Mouse (Mus musculus): Measurements from ENCODE around the gene Slc15a2. TPM values are rescaled to one million over a fixed set of nuclear protein-coding genes. Genes with fewer than 3 reads are reported as not detected.
A peak's percentile ranks its signal among the peaks of the same experiment; 100 is the strongest.

Gene Slc15a2
- polyA plus RNA-seq, 1 experiment from 2014 or later = 12.3 TPM

DNA sequence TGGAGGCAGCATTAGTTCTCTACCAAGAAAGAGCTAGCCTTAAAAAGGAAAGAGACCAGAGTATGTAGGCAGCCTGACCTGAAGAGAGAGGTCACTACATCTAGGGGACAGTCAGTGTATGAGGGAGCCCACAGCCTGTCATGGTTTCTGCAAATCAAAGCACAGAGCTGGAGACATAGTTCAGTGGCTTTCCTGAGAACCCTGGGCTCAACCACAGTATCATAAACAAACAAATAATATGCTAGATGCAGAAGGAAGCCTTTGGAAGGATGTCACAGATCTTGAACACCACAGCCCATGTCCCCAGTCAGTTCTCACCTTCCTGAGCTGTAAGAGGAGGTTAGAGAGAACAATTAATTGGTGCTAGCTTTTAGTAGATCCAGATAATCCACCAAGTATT, 66.1 kb downstream of the Slc15a2 start:
- Histone ChIP-seq H3K36me3 (ENCODE audit: control insufficient read depth, insufficient read depth, low read length) (no peaks in the 10 kb centered on the region), H3K4me2 (replicated peaks; ENCODE audit: low read depth, low read length) (no peak overlapping the region), H3K27me3 (ENCODE audit: control insufficient read depth, insufficient read depth, low read length) (no peaks in the 10 kb centered on the region), H3K4me1 (ENCODE audit: control insufficient read depth, insufficient read depth, low read length) (no peaks in the 10 kb centered on the region), H3K9me3 (ENCODE audit: control insufficient read depth, low read length) (no peaks in the 10 kb centered on the region), H3K27ac (ENCODE audit: low read depth, low read length) (no peak overlapping the region), H3K4me3 (ENCODE audit: low read length) (no peak overlapping the region), H3K9ac (ENCODE audit: low read depth, low read length) (no peak overlapping the region)
- no peak for ATAC-seq (ENCODE audit: low FRiP score, low TSS enrichment)

DNA sequence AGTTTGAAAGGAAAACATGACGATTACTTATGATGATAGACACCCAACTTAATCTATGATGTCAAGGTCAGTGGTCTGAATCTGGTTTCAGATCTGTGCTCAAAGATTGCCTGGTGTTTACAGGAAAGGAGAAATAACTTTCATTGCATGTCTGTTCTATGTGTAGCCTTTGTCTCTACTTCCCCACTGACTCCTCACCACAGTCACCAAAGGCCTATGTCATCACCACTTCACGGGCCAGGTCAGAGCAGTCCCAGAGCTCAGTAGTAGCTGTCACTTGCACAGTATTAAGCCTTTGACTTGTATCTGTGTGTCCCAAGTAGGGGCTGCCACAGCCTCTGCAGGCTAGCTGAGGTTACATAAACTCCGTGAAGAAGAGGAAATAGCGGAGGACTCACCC, 67.3 kb downstream of the Slc15a2 start:
- Histone ChIP-seq H3K27ac (ENCODE audit: low read depth, low read length) (no peak overlapping the region), H3K9ac (ENCODE audit: low read depth, low read length) (no peak overlapping the region), H3K27me3 (ENCODE audit: control insufficient read depth, insufficient read depth, low read length) (no peaks in the 10 kb centered on the region), H3K4me1 (ENCODE audit: control insufficient read depth, insufficient read depth, low read length) (no peaks in the 10 kb centered on the region), H3K36me3 (ENCODE audit: control insufficient read depth, insufficient read depth, low read length) (no peaks in the 10 kb centered on the region), H3K9me3 (ENCODE audit: control insufficient read depth, low read length) (no peaks in the 10 kb centered on the region), H3K4me3 (ENCODE audit: low read length) (no peak overlapping the region), H3K4me2 (replicated peaks; ENCODE audit: low read depth, low read length) (no peak overlapping the region)
- 89% methylated on average over 4 of the region's 4 CpGs for WGBS
- no peak for ATAC-seq (ENCODE audit: low FRiP score, low TSS enrichment)

DNA sequence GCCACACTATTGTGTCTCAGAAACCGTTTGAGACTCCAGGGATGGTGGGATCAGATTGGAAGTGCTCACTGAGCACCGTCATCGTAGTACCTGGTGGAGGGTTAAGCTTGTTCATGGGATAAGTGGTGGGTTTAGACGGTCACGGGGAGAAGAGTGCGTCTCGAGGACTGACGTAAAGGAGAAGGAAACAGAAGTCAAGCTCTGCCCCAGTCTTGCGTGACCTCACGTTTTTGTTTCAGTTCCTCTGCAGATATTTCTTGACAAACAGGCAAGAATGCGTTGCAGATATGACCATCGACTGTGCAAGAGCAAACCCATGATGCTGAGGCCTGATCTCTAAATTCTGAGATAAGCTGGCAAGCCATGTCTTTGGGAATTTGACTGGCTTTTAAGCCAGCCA, 73.0 kb downstream of the Slc15a2 start:
- Histone ChIP-seq H3K27me3 (ENCODE audit: control insufficient read depth, insufficient read depth, low read length) (no peaks in the 10 kb centered on the region), H3K4me2 (replicated peaks; ENCODE audit: low read depth, low read length) (no peak overlapping the region), H3K27ac (ENCODE audit: low read depth, low read length) (no peak overlapping the region), H3K4me3 (ENCODE audit: low read length) (no peak overlapping the region), H3K9ac (ENCODE audit: low read depth, low read length) (no peak overlapping the region), H3K9me3 (ENCODE audit: control insufficient read depth, low read length) (no peaks in the 10 kb centered on the region), H3K36me3 (ENCODE audit: control insufficient read depth, insufficient read depth, low read length) (no peaks in the 10 kb centered on the region), H3K4me1 (ENCODE audit: control insufficient read depth, insufficient read depth, low read length) (no peaks in the 10 kb centered on the region)
- no peak for ATAC-seq (ENCODE audit: low FRiP score, low TSS enrichment)
- WGBS = 88% methylated on average over 12 of the region's 12 CpGs

DNA sequence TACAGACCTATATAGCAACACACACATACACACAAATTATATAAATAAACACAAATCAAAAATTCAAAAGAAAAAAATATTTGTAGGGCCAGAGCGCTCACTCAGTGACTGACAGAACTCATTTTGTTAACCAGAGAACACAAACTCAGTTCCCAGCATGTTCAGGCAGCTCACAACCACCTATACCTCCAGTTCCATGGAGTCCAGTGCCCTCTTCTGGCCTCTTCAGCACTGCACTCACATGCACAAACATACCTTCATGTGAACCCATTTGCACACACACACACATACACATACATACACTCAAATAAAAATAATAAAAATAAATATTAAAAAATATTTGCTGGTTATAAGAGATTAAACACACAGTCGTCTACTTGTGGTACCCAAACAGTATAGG, 74.0 kb downstream of the Slc15a2 start:
- no peak overlapping the region for H3K9ac ChIP-seq (ENCODE audit: low read depth, low read length)
- no peak overlapping the region for H3K4me3 ChIP-seq (ENCODE audit: low read length)
- no peak overlapping the region for H3K27ac ChIP-seq (ENCODE audit: low read depth, low read length)
- no peaks in the 10 kb centered on the region for H3K9me3 ChIP-seq (ENCODE audit: control insufficient read depth, low read length)
- no peaks in the 10 kb centered on the region for H3K27me3 ChIP-seq (ENCODE audit: control insufficient read depth, insufficient read depth, low read length)
- no peak for ATAC-seq (ENCODE audit: low FRiP score, low TSS enrichment)
- H3K4me2 ChIP-seq (replicated peaks; ENCODE audit: low read depth, low read length) = no peak overlapping the region
- no peaks in the 10 kb centered on the region for H3K36me3 ChIP-seq (ENCODE audit: control insufficient read depth, insufficient read depth, low read length)
- H3K4me1 ChIP-seq (ENCODE audit: control insufficient read depth, insufficient read depth, low read length) = no peaks in the 10 kb centered on the region
- 90% methylated on average over 2 of the region's 2 CpGs for whole genome bisulfite sequencing

DNA sequence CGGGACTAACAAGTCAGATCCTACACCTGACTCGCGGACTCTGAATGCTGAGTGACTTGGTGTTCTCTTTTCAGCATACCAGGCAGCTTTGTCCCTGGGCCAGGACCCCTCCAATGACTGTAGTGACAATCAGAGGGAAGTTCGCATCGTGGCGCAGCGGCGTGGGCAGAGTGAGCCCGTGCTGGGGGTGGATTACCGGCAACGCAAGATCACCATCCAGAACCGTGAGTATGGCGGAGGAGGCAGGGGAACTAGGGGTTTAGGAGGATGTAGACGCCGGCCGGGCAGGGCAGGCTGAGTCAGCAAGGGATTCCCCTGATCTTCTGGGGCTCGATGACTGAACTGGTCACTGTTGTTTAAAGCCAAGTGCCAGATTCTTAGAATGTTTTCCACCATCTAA, 75.4 kb downstream of the Slc15a2 start:
- no peak overlapping the region for H3K9ac ChIP-seq (ENCODE audit: low read depth, low read length)
- no peak for ATAC-seq (ENCODE audit: low FRiP score, low TSS enrichment)
- H3K27me3 ChIP-seq (ENCODE audit: control insufficient read depth, insufficient read depth, low read length) = no peaks in the 10 kb centered on the region
- no peak overlapping the region for H3K4me2 ChIP-seq (replicated peaks; ENCODE audit: low read depth, low read length)
- 91% methylated on average over 17 of the region's 17 CpGs for WGBS
- no peaks in the 10 kb centered on the region for H3K36me3 ChIP-seq (ENCODE audit: control insufficient read depth, insufficient read depth, low read length)
- H3K4me1 ChIP-seq (ENCODE audit: control insufficient read depth, insufficient read depth, low read length) = no peaks in the 10 kb centered on the region
- no peak overlapping the region for H3K4me3 ChIP-seq (ENCODE audit: low read length)
- no peak overlapping the region for H3K27ac ChIP-seq (ENCODE audit: low read depth, low read length)
- H3K9me3 ChIP-seq (ENCODE audit: control insufficient read depth, low read length) = no peaks in the 10 kb centered on the region

DNA sequence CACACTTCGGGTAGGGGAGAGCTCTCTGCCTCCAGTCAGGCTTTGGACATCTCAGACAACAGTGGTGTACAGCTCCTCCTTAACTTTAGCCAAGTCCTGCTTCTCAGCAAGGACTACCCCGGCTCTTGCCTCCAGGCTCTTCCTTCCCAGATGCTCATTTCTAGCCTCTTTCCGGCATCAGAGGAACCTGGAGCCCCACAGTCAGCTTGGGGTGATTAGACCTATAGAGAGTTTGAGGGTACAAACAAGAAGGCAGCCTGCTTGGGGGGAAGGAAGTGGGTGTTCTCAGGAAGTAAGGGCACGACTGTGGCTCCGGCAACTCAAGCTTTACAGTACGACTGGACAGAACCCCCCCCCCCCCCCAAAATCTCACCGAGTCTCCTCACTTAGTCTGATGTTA, 76.0 kb downstream of the Slc15a2 start:
- no peaks in the 10 kb centered on the region for H3K9me3 ChIP-seq (ENCODE audit: control insufficient read depth, low read length)
- no peaks in the 10 kb centered on the region for H3K4me1 ChIP-seq (ENCODE audit: control insufficient read depth, insufficient read depth, low read length)
- 76% methylated on average over 7 of the region's 7 CpGs for whole genome bisulfite sequencing
- no peaks in the 10 kb centered on the region for H3K27me3 ChIP-seq (ENCODE audit: control insufficient read depth, insufficient read depth, low read length)
- H3K4me3 ChIP-seq (ENCODE audit: low read length) = no peak overlapping the region
- no peak for ATAC-seq (ENCODE audit: low FRiP score, low TSS enrichment)
- H3K9ac ChIP-seq (ENCODE audit: low read depth, low read length) = no peak overlapping the region
- no peak overlapping the region for H3K27ac ChIP-seq (ENCODE audit: low read depth, low read length)
- H3K36me3 ChIP-seq (ENCODE audit: control insufficient read depth, insufficient read depth, low read length) = no peaks in the 10 kb centered on the region
- H3K4me2 ChIP-seq (replicated peaks; ENCODE audit: low read depth, low read length) = no peak overlapping the region

DNA sequence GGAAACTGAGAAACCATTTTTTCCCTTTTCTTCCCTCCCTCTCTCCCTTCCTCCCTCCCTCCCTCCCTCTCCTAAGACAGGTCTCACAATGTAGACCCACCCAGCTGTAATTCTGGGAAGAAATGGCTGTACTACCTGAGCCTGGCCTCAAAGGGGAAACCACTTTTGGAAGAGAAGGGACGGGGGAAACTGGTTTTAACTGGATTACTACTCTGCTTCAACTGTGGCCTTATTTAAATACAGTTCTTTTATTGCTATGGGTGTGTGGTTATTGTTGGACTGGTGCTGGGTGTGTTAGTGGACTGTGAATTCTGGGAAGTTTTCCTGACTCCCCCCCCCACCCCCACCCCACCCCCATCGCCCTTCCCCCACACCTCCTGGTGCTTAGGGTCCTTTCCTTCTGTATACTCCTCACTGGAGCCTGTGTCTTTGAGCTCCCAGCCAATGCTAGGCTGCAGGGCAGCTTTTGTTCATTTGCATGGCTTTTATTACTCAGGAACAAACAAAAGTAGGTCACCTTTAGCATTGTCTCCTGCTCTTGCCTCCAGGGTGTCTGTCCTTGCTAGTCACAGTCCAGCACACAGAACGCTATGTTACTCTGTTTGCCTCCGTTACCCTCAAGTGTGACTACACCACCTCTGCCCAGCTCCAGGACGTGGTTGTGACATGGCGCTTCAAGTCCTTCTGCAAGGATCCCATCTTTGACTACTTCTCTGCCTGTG, 76.9 kb downstream of the Slc15a2 start:
- Histone ChIP-seq H3K4me2 (replicated peaks; ENCODE audit: low read depth, low read length) (no peak overlapping the region), H3K9me3 (ENCODE audit: control insufficient read depth, low read length) (no peaks in the 10 kb centered on the region), H3K36me3 (ENCODE audit: control insufficient read depth, insufficient read depth, low read length) (no peaks in the 10 kb centered on the region), H3K27ac (ENCODE audit: low read depth, low read length) (no peak overlapping the region), H3K27me3 (ENCODE audit: control insufficient read depth, insufficient read depth, low read length) (no peaks in the 10 kb centered on the region), H3K9ac (ENCODE audit: low read depth, low read length) (no peak overlapping the region), H3K4me1 (ENCODE audit: control insufficient read depth, insufficient read depth, low read length) (no peaks in the 10 kb centered on the region), H3K4me3 (ENCODE audit: low read length) (no peak overlapping the region)
- ATAC-seq (ENCODE audit: low FRiP score, low TSS enrichment) = peak; percentile 52; the same call in 1 of the 2 replicates
- 57% methylated on average over 6 of the region's 6 CpGs for WGBS

DNA sequence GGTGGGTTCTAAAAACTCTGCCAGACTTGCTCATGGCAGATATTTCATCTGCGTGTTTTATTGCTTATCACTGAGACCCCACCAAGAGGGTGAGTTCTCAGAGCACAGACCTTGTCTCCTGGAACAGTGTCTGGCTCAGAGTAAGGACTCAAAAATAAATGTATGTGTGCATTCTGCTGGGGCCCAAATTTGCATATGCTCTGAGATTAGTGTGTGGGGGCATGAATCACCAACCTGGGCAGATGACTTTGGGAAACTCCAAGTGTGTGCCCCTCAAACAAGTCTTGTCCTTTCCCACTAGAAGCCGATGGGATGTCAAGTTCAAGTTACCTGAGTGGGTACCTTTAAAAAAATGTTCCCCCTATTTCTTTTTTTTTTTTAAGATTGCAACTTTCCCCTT, 84.3 kb downstream of the Slc15a2 start:
- 95% methylated on average over 2 of the region's 2 CpGs for WGBS
- H3K27me3 ChIP-seq (ENCODE audit: control insufficient read depth, insufficient read depth, low read length) = no peaks in the 10 kb centered on the region
- H3K9me3 ChIP-seq (ENCODE audit: control insufficient read depth, low read length) = no peaks in the 10 kb centered on the region
- H3K36me3 ChIP-seq (ENCODE audit: control insufficient read depth, insufficient read depth, low read length) = no peaks in the 10 kb centered on the region
- H3K4me3 ChIP-seq (ENCODE audit: low read length) = no peak overlapping the region
- H3K4me1 ChIP-seq (ENCODE audit: control insufficient read depth, insufficient read depth, low read length) = no peaks in the 10 kb centered on the region
- no peak overlapping the region for H3K9ac ChIP-seq (ENCODE audit: low read depth, low read length)
- no peak overlapping the region for H3K27ac ChIP-seq (ENCODE audit: low read depth, low read length)
- no peak for ATAC-seq (ENCODE audit: low FRiP score, low TSS enrichment)
- H3K4me2 ChIP-seq (replicated peaks; ENCODE audit: low read depth, low read length) = no peak overlapping the region

Measured in kidney, embryonic 14.5 days (tissue).